Mouse (Mus musculus): Measurements from ENCODE around the gene Htr6. TPM values are rescaled to one million over a fixed set of nuclear protein-coding genes. Genes with fewer than 3 reads are reported as not detected.

Gene Htr6
- polyA plus RNA-seq, 1 experiment from 2014 or later = 0.50 TPM

- Histone ChIP-seq H3K9ac (replicated peaks) (0 out of 2 replicates have a peak overlapping the region, but pooled peaks have one; percentile 8), H3K9me3 (no peaks in the 10 kb centered on the region), H3K4me3 (replicated peaks) (no peak overlapping the region), H3K4me1 (replicated peaks) (peaks cover 47% of the 10 kb centered on the region), H3K36me3 (peaks cover 21% of the 10 kb centered on the region), H3K27me3 (peaks cover 53% of the 10 kb centered on the region), H3K4me2 (no peak overlapping the region), H3K27ac (peak overlapping the region; percentile 29; the same call in 1 of the 2 replicates)
- WGBS = 73% methylated on average over 4 of the region's 4 CpGs
- ATAC-seq (ENCODE audit: insufficient number of reproducible peaks, insufficient read depth, low FRiP score, low TSS enrichment, low read depth) = no peak
Observed at GRCm38 (mm10) chr4:139086984-139087383, 11.6 kb upstream of the Htr6 start.

DNA sequence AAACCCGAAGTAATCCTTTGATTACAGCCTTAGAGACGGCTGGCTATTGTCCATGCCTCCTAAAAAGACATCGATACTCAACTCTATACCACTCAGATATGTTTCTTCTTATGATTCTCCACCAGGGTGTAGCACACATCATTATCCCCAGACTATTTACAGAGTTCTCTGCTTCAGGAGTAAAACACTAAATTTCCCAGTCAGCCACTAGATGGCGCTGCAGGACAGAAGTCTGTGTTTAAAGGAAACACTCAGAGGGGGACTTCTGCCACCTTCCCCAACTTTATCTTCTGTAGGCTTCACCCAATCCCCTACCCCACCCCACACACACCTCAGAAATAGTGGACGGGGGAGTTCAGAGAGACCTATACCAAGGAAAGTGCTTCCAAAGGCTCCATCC lies 10.7 kb upstream of the Htr6 start:
- Histone ChIP-seq H3K27ac (no peak overlapping the region), H3K4me2 (no peak overlapping the region), H3K4me1 (replicated peaks) (peaks cover 38% of the 10 kb centered on the region), H3K9me3 (no peaks in the 10 kb centered on the region), H3K27me3 (peaks cover 44% of the 10 kb centered on the region), H3K9ac (replicated peaks) (no peak overlapping the region), H3K4me3 (replicated peaks) (no peak overlapping the region), H3K36me3 (peaks cover 21% of the 10 kb centered on the region)
- WGBS = 21% methylated on average over 5 of the region's 5 CpGs
- peak; percentile 17; the same call in 1 of the 2 replicates for ATAC-seq (ENCODE audit: insufficient number of reproducible peaks, insufficient read depth, low FRiP score, low TSS enrichment, low read depth)

DNA sequence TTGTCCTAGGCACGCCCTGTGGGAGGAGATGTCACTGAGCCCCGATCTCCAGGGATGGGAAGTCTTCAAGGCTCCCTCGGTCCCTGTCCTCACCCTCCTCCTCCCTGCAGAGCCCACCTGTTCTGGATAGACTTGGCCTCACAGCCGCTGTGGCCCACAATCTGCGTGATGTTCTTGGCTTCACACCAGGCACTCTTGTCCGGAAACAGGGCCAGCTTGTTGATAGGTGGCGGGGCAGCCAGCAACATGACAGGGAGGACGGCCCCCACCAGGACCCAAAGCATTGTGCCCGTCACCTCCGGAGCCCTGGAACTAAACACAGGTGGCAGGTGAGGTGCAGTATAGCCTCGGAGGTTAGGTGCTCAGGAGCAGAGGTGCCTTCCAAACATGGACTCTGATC lies 10.0 kb upstream of the Htr6 start:
- no peak overlapping the region for H3K9ac ChIP-seq (replicated peaks)
- 68% methylated on average over 11 of the region's 11 CpGs for WGBS
- no peak overlapping the region for H3K4me2 ChIP-seq
- H3K36me3 ChIP-seq = peaks cover 18% of the 10 kb centered on the region
- peaks cover 37% of the 10 kb centered on the region for H3K27me3 ChIP-seq
- H3K9me3 ChIP-seq = no peaks in the 10 kb centered on the region
- no peak overlapping the region for H3K27ac ChIP-seq
- H3K4me3 ChIP-seq (replicated peaks) = no peak overlapping the region
- ATAC-seq (ENCODE audit: insufficient number of reproducible peaks, insufficient read depth, low FRiP score, low TSS enrichment, low read depth) = no peak
- peaks cover 31% of the 10 kb centered on the region for H3K4me1 ChIP-seq (replicated peaks)

GRCm38 (mm10) chr4:139082790-139083564 lies 7.6 kb upstream of the Htr6 start:
- no peak overlapping the region for H3K4me2 ChIP-seq
- H3K4me3 ChIP-seq (replicated peaks) = no peak overlapping the region
- peak; percentile 7; the same call in 1 of the 2 replicates for ATAC-seq (ENCODE audit: insufficient number of reproducible peaks, insufficient read depth, low FRiP score, low TSS enrichment, low read depth)
- peaks cover 23% of the 10 kb centered on the region for H3K27me3 ChIP-seq
- H3K27ac ChIP-seq = no peak overlapping the region
- H3K4me1 ChIP-seq (replicated peaks) = peaks cover 20% of the 10 kb centered on the region
- WGBS = 55% methylated on average over 12 of the region's 12 CpGs
- H3K36me3 ChIP-seq = peaks cover 14% of the 10 kb centered on the region
- H3K9ac ChIP-seq (replicated peaks) = 0 out of 2 replicates have a peak overlapping the region, but pooled peaks have one; percentile 13
- H3K9me3 ChIP-seq = no peaks in the 10 kb centered on the region

DNA sequence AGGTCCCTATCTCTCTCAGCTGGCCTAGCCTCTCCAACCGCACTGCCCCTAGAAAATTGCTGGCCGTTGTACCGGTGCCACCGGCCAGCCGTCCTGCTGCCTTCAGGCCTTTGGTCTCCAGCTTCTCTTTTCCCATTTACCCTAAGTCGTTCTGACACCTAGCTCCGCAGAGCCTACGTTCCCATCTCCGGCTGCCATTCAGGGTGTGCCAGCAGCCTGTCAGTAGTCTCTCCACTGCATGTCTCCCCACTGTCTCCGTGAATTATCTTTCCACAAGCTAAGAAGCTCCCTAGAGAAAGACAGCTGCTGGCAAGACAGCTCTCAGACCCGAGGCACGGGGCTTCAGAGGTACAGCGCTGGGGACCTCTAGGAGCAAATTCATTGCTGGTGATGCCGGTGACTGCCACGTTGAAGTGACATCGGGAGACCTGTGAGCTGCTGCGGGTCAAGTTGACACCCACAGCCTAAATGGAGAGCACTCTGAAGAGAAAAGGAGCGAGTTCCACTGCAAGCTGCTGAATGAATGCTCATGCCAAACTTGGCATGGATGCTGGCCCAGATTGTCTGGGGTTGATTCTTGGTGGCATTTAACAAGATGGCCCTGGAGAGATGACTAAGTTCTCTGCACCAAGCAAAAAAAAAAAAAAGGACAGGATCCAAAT lies 6.0 kb upstream of the Htr6 start:
- Histone ChIP-seq H3K4me3 (replicated peaks) (no peak overlapping the region), H3K4me1 (replicated peaks) (peaks cover 9% of the 10 kb centered on the region), H3K9ac (replicated peaks) (no peak overlapping the region), H3K27me3 (peaks cover 31% of the 10 kb centered on the region), H3K9me3 (no peaks in the 10 kb centered on the region), H3K36me3 (peaks cover 14% of the 10 kb centered on the region), H3K27ac (no peak overlapping the region), H3K4me2 (no peak overlapping the region)
- ATAC-seq (ENCODE audit: insufficient number of reproducible peaks, insufficient read depth, low FRiP score, low TSS enrichment, low read depth) = no peak
- 74% methylated on average over 18 of the region's 18 CpGs for WGBS

DNA sequence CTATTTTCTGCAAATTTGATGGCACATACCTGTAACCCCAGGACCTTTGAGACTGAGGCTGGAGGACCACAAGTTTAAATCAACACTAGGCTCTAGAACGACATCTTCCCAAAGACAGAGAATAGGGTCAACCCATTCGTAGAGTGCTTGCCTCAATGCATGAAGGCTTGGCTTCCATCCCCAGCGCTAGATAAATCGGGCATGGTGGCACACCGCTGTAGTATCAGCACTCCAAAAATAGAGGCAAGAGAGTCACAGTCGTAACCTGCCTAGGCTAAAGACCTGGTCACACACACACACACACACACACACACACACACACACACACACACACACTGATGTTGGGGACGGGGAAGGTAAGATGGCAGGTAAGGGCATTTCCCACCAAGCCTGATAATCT lies 4.9 kb upstream of the Htr6 start:
- peaks cover 12% of the 10 kb centered on the region for H3K36me3 ChIP-seq
- H3K9ac ChIP-seq (replicated peaks) = no peak overlapping the region
- H3K27ac ChIP-seq = no peak overlapping the region
- H3K4me2 ChIP-seq = no peak overlapping the region
- H3K4me1 ChIP-seq (replicated peaks) = peaks cover 14% of the 10 kb centered on the region
- ATAC-seq (ENCODE audit: insufficient number of reproducible peaks, insufficient read depth, low FRiP score, low TSS enrichment, low read depth) = no peak
- WGBS = 91% methylated on average over 7 of the region's 7 CpGs
- no peak overlapping the region for H3K4me3 ChIP-seq (replicated peaks)
- H3K27me3 ChIP-seq = peaks cover 38% of the 10 kb centered on the region
- H3K9me3 ChIP-seq = no peaks in the 10 kb centered on the region

GRCm38 (mm10) chr4:139079439-139079838 lies 4.1 kb upstream of the Htr6 start:
- no peak overlapping the region for H3K27ac ChIP-seq
- no peaks in the 10 kb centered on the region for H3K9me3 ChIP-seq
- H3K27me3 ChIP-seq = peaks cover 39% of the 10 kb centered on the region
- no peak for ATAC-seq (ENCODE audit: insufficient number of reproducible peaks, insufficient read depth, low FRiP score, low TSS enrichment, low read depth)
- H3K4me1 ChIP-seq (replicated peaks) = peaks cover 22% of the 10 kb centered on the region
- H3K9ac ChIP-seq (replicated peaks) = no peak overlapping the region
- WGBS = 77% methylated on average over 11 of the region's 11 CpGs
- H3K36me3 ChIP-seq = peaks cover 4% of the 10 kb centered on the region
- no peak overlapping the region for H3K4me3 ChIP-seq (replicated peaks)
- H3K4me2 ChIP-seq = no peak overlapping the region

DNA sequence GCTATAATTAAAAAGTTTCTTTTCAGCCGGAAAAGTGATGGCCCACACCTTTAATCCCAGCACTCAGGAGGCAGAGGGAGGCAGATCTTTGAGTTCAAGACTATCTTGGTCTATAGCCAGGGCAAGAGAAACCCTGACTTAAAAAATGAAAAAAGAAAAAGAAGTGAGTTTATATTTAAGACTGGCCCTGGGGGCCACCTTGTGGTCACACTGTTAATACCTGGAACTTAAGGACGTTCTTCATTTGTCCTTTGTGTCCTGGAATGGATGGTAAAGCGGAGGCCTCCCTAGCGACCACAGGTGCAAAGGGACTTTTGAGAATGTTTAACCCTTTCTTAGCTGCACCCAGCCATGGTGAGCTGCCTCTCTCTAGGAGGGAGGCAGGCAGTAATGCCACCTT lies 3.4 kb upstream of the Htr6 start:
- no peak for ATAC-seq (ENCODE audit: insufficient number of reproducible peaks, insufficient read depth, low FRiP score, low TSS enrichment, low read depth)
- H3K9me3 ChIP-seq = no peaks in the 10 kb centered on the region
- peaks cover 44% of the 10 kb centered on the region for H3K27me3 ChIP-seq
- H3K36me3 ChIP-seq = no peaks in the 10 kb centered on the region; the same call in 1 of the 2 replicates
- peaks cover 24% of the 10 kb centered on the region for H3K4me1 ChIP-seq (replicated peaks)
- no peak overlapping the region for H3K4me2 ChIP-seq
- 0 out of 2 replicates have a peak overlapping the region, but pooled peaks have one; percentile 25 for H3K27ac ChIP-seq
- WGBS = 15% methylated on average over 4 of the region's 4 CpGs
- H3K9ac ChIP-seq (replicated peaks) = no peak overlapping the region
- H3K4me3 ChIP-seq (replicated peaks) = no peak overlapping the region

DNA sequence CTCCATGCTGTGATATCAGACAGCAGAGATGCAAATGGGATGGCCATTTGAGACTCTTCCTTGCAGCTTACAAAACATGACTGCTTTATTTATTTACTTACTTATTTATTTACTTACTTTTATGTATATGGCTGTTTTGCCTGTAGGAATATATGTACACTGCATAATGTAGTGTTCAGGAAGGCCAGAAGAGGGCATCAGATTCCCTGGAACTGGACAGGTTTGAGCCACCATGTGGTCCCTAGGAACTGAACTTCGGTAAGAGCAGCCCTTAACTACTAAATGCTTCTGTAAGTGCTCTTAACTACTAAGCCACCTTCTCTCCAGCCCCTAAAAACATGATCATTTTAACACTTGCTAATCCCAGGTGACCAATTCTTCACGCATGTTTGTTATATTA lies 2.9 kb upstream of the Htr6 start:
- ATAC-seq (ENCODE audit: insufficient number of reproducible peaks, insufficient read depth, low FRiP score, low TSS enrichment, low read depth) = no peak
- H3K4me3 ChIP-seq (replicated peaks) = no peak overlapping the region
- 23% methylated on average over 2 of the region's 2 CpGs for WGBS
- no peak overlapping the region for H3K27ac ChIP-seq
- no peak overlapping the region for H3K9ac ChIP-seq (replicated peaks)
- peaks cover 48% of the 10 kb centered on the region for H3K27me3 ChIP-seq
- no peak overlapping the region for H3K4me2 ChIP-seq
- no peaks in the 10 kb centered on the region for H3K9me3 ChIP-seq
- no peaks in the 10 kb centered on the region; the same call in 1 of the 2 replicates for H3K36me3 ChIP-seq
- peaks cover 22% of the 10 kb centered on the region for H3K4me1 ChIP-seq (replicated peaks)

- peak overlapping the region; percentile 64 for H3K4me3 ChIP-seq (replicated peaks)
- H3K27ac ChIP-seq = no peak overlapping the region
- ATAC-seq (ENCODE audit: insufficient number of reproducible peaks, insufficient read depth, low FRiP score, low TSS enrichment, low read depth) = no peak
- H3K9me3 ChIP-seq = no peaks in the 10 kb centered on the region
- H3K4me2 ChIP-seq = peak overlapping the region; percentile 97
- WGBS = 21% methylated on average over 5 of the region's 5 CpGs
- no peaks in the 10 kb centered on the region for H3K36me3 ChIP-seq
- peaks cover 15% of the 10 kb centered on the region for H3K4me1 ChIP-seq (replicated peaks)
- H3K27me3 ChIP-seq = peaks cover 71% of the 10 kb centered on the region
- H3K9ac ChIP-seq (replicated peaks) = no peak overlapping the region
Observed at GRCm38 (mm10) chr4:139075915-139076314, 545 bp upstream of the Htr6 start.

- H3K4me2 ChIP-seq = peak overlapping the region; percentile 97
- no peak for ATAC-seq (ENCODE audit: insufficient number of reproducible peaks, insufficient read depth, low FRiP score, low TSS enrichment, low read depth)
- no peak overlapping the region for H3K27ac ChIP-seq
- peak overlapping the region; percentile 27; the same call in 1 of the 2 replicates for H3K9ac ChIP-seq (replicated peaks)
- H3K9me3 ChIP-seq = no peaks in the 10 kb centered on the region
- peaks cover 15% of the 10 kb centered on the region for H3K4me1 ChIP-seq (replicated peaks)
- H3K36me3 ChIP-seq = no peaks in the 10 kb centered on the region
- WGBS = 12% methylated on average over 29 of the region's 29 CpGs
- H3K4me3 ChIP-seq (replicated peaks) = peak overlapping the region; percentile 64
- peaks cover 89% of the 10 kb centered on the region for H3K27me3 ChIP-seq
Observed at GRCm38 (mm10) chr4:139074060-139074459, 1.3 kb downstream of the Htr6 start.
